In genomic region chr6:38851740-38852139, GRCm38 (mm10) we compare ENCODE assay signal across 1 mouse cellular context.
TF ChIP-seq lines count a peak whose summit lies in the region.

No protein-coding gene starts in this region.

TF ChIP-seq in MEL, 35 proteins besides CTCF, POLR2A, EP300 and RAD21 (continued from another document):
- TF ChIP-seq MAX (IDR thresholded peaks at IDR 0.05; ENCODE audit: low read length) (no peak), HCFC1 (IDR thresholded peaks at IDR 0.05; ENCODE audit: low read depth, low read length) (no peak), GATA1 (IDR thresholded peaks at IDR 0.05; ENCODE audit: low read depth, low read length) (peak; percentile 91), RCOR1 (IDR thresholded peaks at IDR 0.05; ENCODE audit: low read depth, low read length) (peak; percentile 73), TCF12 (IDR thresholded peaks at IDR 0.05; ENCODE audit: low read depth, low read length) (peak; percentile 59), ZNF384 (IDR thresholded peaks at IDR 0.05; ENCODE audit: low read depth, low read length) (peak; percentile 93)
